Mouse (Mus musculus) hematopoietic multipotent progenitor cell, adult 10-12 weeks (in vitro differentiated cells): ENCODE data around the gene Uox. TPM values are rescaled to one million over a fixed set of nuclear protein-coding genes. Genes with fewer than 3 reads are reported as not detected.

ENCODE experiments used
- polyA plus RNA-seq: library from polyadenylated mRNA; stranded (reverse); fragments of >175 nt; gene quantifications from 2 replicates; pipeline ENCODE4 v1.2.3, GENCODE M21; 2012; ENCODE audit warnings: low replicate concordance

Gene Uox
- polyA plus RNA-seq = not detected in 2 replicates

DNA sequence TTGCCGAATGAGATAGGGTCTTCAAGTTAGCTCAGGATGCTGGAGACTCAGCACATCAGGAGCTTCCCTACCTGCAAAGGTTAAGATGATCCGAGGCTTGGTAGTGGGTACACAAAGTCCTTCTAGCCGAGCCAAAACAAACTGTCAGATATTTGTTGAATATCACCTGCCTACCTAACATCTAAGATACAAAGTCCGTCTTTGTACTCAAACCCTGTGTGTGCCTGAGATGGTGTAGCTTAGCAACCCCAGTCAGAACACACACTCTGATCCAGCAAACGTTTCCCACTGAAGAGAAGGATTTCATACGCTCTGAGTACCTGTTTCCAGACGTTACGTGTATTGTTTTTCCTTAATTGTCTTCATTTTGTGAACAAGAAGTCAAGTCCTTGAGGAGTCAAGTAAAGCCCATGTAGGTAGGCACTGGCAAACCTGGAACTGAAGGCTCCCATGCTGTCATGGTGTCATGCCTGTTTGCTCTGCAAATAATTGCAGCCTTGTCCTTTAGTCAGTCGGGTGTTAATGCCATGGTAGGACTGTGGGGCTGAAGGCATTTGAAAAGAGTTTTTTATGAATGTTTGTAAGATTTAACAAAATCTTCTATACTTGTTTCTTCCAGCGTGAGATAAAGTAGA is at the start of gene Uox:
Gene Uox, plus strand, starts transcription at position 279 of the 635 bp plus-strand sequence.

DNA sequence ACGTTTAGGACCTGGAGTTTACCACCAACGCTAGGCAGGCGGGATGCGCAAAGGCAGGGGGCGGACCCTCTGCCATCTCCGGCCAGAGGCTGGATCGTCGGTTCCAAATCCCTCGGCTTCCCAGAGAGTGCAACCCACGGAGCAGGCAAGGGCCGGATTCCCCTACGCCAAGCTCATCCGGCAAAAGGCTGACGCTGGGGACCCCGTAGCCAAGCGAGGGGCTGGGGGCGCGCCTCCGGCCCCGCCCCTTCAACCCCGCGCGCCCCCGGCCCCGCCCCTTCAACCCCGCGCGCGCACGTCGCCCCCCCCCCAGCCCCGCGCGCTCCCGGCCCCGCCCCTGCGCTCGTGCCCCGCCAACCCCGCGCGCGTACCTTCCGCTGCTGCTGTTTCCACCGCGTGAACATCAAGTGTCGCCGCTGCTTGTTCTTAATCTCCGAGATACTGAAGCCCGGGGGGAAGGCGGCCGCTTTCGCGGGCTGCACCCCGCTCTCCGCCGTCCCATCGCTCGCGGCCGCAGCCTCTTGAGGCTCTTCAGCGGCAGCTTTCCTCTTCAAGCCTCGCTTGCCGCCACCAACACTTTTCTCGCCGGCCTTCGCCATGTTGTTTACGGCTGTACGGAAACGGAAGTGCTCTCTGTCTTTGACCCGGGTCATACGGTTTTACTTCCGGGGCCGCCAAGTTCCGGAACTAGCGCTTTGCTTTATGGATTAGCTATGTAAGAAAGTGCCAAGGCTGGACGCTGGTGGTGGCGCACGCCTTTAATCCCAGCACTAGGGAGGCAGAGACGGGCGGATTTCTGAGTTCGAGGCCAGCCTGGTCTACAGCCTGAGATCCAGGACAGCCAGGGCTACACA is 49.2 kb upstream of the Uox start, which contains the start of gene Rpf1:
Gene Rpf1, minus strand, starts transcription at position 632 of the 854 bp plus-strand sequence.

GRCm38 (mm10) chr3:146615496-146615895 is 45.3 kb downstream of the Uox start, which contains the start of gene Dnase2b:
Gene Dnase2b, minus strand, starts transcription at chr3:146615596.

DNA sequence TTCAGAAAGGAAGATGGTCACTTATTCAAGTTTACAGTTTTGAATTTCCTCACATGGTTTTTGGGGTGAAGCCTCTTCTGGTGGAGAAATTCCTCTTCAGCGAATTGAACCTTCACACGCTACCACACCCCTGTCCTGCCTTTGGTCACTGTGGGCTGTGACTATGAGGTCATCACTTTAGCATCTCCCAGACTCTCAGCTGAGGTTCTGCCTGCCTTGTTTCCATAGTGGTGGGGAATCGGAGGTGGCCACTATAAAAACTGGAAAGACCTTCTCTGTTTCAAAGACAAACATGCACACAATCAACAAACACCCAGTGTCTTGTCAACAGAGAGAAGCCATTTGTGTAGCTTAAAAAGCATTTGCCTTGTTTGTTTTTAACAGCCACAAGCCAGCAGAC is 81.0 kb downstream of the Uox start, which contains the start of gene 4930503B20Rik:
Gene 4930503B20Rik, minus strand, starts transcription at position 101 of the 400 bp plus-strand sequence.

Other genes starting within 250 kb of the Uox start
- gene Ssx2ip, start 165.8 kb upstream of the Uox start, polyA plus RNA-seq = 1.1 and 1.5 TPM in 2 replicates
- gene Ctbs, start 120.6 kb upstream of the Uox start, polyA plus RNA-seq = 19.8 and 25.4 TPM in 2 replicates
- 0.90 and 1.7 TPM in 2 replicates for gene Spata1, start 70.7 kb upstream of the Uox start, polyA plus RNA-seq
- 145 and 189 TPM in 2 replicates for gene Gng5, start 70.6 kb upstream of the Uox start, polyA plus RNA-seq
- 18.0 and 18.3 TPM in 2 replicates for gene Rpf1, start 49.0 kb upstream of the Uox start, polyA plus RNA-seq
- gene Dnase2b, start 45.2 kb downstream of the Uox start, polyA plus RNA-seq = not detected in 2 replicates
- gene 4930503B20Rik, start 80.9 kb downstream of the Uox start, polyA plus RNA-seq = 0.11 TPM in 1 of 2 replicates, not detected in the other
- 0.26 and 0.31 TPM in 2 replicates for gene Samd13, start 115.2 kb downstream of the Uox start, polyA plus RNA-seq
- gene Prkacb, start 242.6 kb downstream of the Uox start, polyA plus RNA-seq = 12.6 and 27.1 TPM in 2 replicates